Mouse (Mus musculus) cerebellum, postnatal 14 days (tissue): ENCODE measurements at regions not wholly inside any gene's neighbourhood (a gene's known extent, or its start where the extent isn't known, plus 50 kb on each side); places are given as distances from the start of the nearest gene placed in this dataset.
"Not testable (repeated sequence)": the region's sequence is repeated elsewhere in the genome, so short reads cannot be mapped to it uniquely, and the experiment has no call there.

Source experiments
- DNase-seq, 2 experiments: peaks; one replicate each; pipeline ENCODE4 v3.0.0; 2021; ENCODE audit warnings: mixed read lengths in 2 of 2

DNA sequence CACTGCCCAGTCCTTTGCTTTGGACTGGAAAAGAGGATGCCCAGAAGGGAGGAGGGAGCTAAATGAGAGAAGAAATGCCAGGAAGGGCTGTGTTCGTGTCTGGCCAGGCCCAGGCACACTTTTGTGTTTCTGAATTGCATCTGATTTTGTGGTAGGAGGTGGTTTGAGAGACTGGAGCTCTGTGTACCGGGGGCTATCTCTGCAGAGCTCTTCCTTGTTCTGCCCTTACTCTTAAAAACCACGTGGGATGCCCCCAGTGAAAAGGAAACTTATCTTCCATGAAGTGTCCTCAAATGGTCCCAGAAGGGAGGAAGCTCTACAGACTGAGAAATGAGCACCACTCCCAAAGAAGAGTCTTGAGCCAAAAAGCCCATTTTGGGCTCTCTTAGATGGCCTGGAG is 106.0 kb upstream of the Gmds start:
- no peak for DNase-seq

DNA sequence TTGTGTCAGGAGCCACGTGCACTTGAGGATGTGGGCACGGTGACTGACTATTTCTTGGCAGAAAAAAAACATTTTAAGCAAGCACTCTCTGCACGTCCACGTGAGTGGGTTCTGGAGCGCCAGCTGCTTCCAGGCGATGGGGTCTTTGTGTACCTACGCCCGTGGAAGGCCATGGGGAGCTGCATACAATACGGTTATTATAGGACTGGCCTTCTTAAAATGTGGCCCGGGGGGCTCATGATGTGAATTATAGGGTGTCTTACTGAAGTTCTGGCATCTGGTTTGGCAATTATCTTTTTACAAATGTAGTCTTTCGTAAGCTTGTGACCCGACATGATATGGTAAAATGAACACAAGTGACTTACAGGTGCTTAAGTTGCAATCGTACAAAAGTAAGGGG is 103.5 kb upstream of the Gmds start:
- DNase-seq = no peak

DNA sequence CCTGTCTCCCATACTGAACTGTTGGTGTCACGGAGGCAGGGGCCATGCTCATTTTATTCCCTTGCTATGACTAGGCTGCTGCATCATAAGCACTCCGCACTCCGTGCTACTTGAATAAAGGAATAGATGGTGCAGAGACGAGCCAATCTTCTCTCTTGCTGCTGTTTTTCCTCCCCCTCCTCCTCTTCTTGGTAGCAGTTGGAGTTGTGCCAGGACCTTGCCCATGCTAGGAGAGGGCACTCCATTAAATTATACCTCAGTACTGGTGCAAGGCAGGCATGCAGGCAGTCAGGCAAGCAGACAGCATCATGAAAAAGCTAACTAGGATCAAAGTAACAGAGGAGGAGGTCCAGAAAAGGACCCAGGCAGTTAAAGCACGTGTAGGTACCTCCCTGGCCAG is 96.6 kb upstream of the Gmds start:
- DNase-seq = peak; percentile 15 to 22

DNA sequence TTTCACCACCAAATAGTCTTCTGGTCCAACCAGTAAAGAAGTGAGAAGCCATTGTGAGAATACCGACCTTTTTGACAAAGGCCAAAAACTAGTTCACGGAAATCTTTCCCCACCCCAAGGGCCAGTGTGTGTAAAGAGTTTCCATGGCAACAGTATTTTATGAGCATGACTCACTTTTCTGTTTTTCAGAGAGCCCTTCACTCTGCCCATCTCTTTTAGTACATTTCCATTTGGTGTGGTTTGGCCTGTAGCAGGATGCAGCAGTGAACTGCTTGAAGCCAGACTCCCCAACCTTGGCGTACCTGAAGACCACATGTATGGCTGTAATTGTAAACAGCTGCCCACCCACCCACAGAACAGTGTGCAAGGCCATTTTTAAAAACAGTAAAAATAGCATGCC is 89.9 kb upstream of the Gmds start:
- DNase-seq = no peak

DNA sequence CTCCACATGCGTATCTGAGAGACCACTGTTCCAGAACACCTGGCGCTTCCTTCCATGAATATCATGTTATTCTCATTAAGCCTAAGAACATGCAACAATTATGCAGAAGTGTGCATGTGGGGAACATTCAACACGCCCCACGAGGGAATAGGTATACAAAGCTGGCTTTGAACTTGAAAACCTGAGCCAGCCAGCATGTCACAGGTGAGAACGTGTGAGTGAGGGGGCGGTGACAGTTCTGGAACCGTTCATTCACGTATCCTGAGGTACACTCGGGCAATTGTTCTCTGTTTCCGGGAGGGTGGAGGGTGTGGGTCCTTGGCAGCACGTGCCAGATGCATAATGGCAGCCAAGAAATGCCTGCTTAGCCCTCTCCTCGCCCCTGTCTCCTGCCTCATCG is 88.4 kb upstream of the Gmds start:
- DNase-seq = no peak

DNA sequence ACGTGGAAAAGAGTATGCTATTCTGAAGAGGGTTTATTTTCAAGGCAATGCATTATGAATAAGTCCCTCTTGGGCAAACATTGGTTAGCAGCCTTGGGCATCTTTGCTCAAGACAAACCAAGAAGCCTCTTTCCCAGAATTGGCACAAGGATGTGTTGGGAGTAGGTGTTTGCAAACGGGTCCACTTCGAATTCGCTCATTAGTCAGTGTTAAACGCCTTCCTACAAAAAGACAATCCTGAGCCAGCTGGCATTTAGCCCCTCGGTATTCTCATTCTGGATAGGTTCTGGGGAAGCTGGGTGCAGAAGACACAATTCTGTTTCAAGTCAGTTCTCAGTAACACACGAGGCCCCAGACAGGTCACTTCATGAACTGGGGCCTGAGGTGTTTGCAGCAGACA is 87.7 kb upstream of the Gmds start:
- DNase-seq = peak in 1 of 2 experiments; percentile 22

DNA sequence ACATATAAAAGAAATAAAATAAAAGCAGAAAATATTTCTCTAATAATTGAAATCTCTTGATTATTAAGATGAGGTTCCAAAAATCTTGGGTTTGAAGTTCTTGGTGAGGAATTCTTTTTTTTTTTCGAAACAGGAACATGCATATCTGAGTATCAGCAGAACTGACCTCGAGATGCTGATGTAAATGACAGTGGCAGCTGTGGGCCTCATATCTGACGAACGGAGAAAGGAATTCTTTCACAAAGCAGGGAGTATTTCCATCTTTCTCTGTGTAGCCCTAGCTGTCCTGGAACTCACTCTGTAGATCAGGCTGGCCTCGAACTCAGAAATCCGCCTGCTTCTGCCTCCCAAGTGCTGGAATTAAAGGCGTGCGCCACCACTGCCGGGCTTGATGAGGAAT is 86.0 kb upstream of the Gmds start:
- not testable (repeated sequence) for DNase-seq

DNA sequence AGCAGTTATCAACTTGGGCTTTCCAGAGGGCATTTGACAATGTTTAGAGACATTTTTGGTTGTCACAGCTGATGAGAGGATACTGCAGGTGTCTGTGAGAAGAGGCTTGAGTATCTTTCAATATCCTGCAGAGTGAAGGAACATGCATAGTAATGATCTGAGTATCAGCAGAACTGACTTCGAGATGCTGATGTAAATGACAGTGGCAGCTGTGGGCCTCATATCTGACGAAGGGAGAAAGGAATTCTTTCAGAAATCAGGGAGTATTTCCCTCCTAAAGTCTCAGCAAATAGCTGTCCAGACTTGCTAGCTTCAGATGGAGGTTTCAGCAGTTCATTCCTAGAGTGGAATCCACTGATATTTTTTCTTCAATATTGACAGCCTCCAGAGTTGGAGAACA is 83.9 kb upstream of the Gmds start:
- DNase-seq = no peak

DNA sequence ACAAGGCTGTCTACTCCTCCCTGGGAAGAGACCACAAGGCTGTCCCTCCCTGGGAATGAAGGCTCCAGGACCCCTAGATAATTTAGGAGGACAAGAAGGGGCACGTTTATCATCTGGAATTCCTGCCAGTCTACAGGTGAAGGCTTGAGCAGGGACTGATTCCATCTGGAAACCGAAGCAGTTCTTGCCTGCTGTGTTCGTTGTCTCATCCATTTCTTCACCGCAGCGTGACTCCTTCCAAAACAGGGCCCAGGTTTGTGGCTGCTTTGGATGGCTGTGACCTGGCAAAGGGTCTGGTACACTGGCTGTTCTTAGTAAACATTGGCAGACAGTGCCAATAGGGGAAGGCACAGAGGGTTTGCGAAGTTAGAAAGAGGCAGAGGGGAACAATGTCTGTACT is 80.8 kb upstream of the Gmds start:
- DNase-seq = no peak

DNA sequence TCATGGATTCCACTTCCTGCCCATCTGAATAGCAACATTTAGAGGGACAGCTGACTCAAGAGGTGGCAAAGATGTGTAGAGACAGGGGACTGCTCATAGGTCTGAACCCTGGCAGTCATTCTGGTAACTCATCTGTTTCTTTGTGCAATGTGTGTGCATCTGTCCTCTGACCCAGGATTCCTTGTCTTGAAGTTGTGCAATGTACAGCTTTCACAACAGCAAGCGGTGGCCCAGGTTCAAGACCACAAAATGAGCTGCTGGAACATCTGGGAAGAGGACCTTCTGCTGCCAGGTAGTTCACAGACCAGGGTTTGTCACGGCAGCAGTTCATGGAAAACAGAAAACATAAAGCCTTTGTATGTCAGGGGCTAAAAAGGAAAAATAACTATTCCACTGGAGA is 80.1 kb upstream of the Gmds start:
- DNase-seq = no peak

DNA sequence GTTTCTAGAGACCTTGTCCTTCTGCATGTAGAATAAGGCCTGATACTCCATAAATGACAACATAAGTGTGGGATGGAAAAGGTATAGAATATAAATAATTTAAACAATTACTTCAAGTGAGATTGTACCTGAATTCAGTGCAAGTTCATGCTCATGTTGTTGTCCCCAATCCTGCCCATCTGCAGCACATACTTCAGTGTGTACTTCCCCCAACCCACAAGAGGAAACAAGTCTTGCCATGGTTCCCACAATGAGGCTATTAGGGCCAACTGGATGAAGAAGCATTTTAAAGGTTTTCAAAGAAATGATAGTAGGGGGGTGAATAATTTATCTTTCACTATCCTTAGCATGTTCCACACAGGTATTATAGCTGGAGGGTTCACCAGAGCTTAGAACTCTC is 79.4 kb upstream of the Gmds start:
- DNase-seq = no peak

DNA sequence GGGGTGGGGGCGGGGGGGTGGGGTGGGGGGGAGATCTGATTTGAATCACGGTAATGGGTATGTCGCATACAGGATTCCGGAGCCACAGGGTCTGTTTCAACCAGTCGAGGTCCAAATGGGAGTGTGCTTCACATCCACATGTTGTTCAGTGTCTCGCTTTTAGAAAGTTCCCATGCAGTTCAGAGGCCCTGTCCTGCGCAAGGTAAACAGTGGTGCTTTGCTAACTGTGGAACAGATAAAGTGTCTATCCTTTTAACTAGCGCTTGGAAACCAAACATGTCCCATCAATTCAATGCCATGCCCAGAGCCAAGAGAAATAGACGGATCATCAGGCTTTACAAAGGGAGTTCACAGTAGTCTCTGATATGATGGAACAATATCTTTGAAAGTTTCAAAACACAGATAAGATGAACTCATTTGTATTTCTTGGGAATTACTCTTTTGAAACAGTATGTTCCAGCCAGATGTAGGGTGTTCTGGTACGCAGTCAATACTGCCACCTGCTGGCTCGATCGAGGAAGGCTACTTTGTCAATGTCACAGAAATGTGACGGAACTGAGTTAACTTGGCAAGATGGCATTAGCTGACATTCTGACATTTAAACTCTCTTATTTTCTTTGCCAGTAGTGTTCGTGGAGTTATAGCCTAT is 72.9 kb upstream of the Gmds start:
- DNase-seq = peak; percentile 72 to 79

DNA sequence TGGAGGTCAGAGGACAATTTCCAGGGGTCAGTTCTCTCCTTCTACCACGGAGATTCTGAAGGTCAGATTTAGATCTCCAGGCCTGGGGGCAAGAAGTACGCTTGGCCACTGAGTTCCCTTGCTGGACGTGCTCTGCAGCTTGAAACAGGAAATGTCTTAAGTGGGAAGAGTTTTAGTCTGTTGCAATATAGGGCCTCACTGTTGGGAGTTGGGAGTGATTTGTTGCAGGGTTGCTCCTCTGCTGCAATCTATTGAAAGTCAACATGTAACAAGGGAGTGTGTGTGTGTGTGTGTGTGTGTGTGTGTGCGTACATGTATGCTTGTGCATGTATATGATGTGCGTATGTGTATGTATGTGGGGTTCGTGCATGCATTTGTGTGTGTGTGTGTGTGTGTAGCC is 71.5 kb upstream of the Gmds start:
- DNase-seq = no peak

DNA sequence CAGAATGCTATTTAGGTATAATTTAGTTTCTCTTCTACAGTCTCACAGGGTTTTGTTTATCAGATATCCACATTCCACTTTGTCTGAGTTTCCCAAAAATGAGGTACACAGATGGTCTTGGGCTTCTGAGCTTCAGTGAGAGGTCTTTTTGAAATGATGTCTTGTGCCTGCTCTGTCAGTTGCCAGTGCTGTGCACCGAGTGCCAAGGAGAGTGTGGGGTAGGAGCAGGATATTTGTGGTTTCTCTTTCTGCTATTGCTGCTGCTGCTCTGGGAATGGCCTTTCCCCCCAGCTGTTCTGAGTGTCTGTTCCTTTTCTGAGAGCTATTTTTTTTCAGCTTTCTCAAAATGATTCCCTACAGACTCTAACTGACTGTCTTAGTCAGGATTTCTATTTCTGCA is 60.1 kb upstream of the Gmds start:
- no peak for DNase-seq
